Mouse (Mus musculus): Measurements from ENCODE around the gene Wnk1. TPM values are rescaled to one million over a fixed set of nuclear protein-coding genes. Genes with fewer than 3 reads are reported as not detected.
A peak's percentile ranks its signal among the peaks of the same experiment; 100 is the strongest.

Gene Wnk1
- total RNA-seq, 4 experiments from 2014 or later, result 160 to 245 (median 208) TPM

GRCm38 (mm10) chr6:119903081-119903789 lies 135.2 kb downstream of the Wnk1 start:
- no peak for DNase-seq

GRCm38 (mm10) chr6:119902204-119903080 lies 136.0 kb downstream of the Wnk1 start, which contains the start of gene Rad52:
Gene Rad52, plus strand, starts transcription at chr6:119902698.
- peak; percentile 84 for DNase-seq

- DNase-seq, result no peak
Measured at GRCm38 (mm10) chr6:119892711-119893110, 145.8 kb downstream of the Wnk1 start.

GRCm38 (mm10) chr6:119883151-119883550 lies 155.3 kb downstream of the Wnk1 start:
- peak; percentile 23 for DNase-seq

Small RNAs within 50 kb of the gene (microRNA-seq; reads per million reads assigned to microRNA genes)
- gene Mir706, result 0 reads per million in 2 experiments

Other genes starting within 250 kb of the Wnk1 start
- 10 to 100 TPM; 16.4 to 29.0 (median 21.4) TPM for gene Erc1, start 190.5 kb downstream of the Wnk1 start, total RNA-seq (2022)
- gene Rad52, start 136.0 kb downstream of the Wnk1 start, total RNA-seq (2022), result 10 to 100 TPM; 15.6 to 33.5 (median 22.0) TPM
- not detected for gene Ninj2, start 54.7 kb upstream of the Wnk1 start, total RNA-seq (2022)